Mouse (Mus musculus): ENCODE data around the gene Nipa2. TPM values are rescaled to one million over a fixed set of nuclear protein-coding genes. Genes with fewer than 3 reads are reported as not detected.

Gene Nipa2
- 10 to 100 TPM; 34.6 to 35.8 TPM for total RNA-seq (2021)
- long read RNA-seq, experiment 1, transcript Nipa2-201 (7 exons, 3,197 nt) = major isoform, 9 of 14 reads
- long read RNA-seq, experiment 1, partial matches to known transcripts = 0 of 14 reads
- long read RNA-seq, experiment 1, other reads (novel, unspliced or antisense) = 2 of 14 reads
- long read RNA-seq, experiment 2, transcript Nipa2-201 (7 exons, 3,197 nt) = major isoform, 13 of 21 reads
- long read RNA-seq, experiment 2, partial matches to known transcripts = 0 of 21 reads
- long read RNA-seq, experiment 2, other reads (novel, unspliced or antisense) = 5 of 21 reads

- peak; percentile 97 for DNase-seq
Measured at GRCm38 (mm10) chr7:55962004-55962908, at the start of gene Nipa2. Gene Nipa2, minus strand, starts transcription at chr7:55962476.

GRCm38 (mm10) chr7:56011018-56011333 is 48.7 kb upstream of the Nipa2 start:
- DNase-seq = no peak

- DNase-seq = no peak
Measured at GRCm38 (mm10) chr7:56010318-56011017, 48.2 kb upstream of the Nipa2 start.

- no peak for DNase-seq
Measured at GRCm38 (mm10) chr7:55998997-55999396, 36.7 kb upstream of the Nipa2 start.

GRCm38 (mm10) chr7:55995013-55995412 is 32.7 kb upstream of the Nipa2 start:
- DNase-seq = no peak

GRCm38 (mm10) chr7:55991858-55992257 is 29.6 kb upstream of the Nipa2 start:
- DNase-seq = no peak

- DNase-seq = no peak
Measured at GRCm38 (mm10) chr7:55991129-55991528, 28.9 kb upstream of the Nipa2 start.

GRCm38 (mm10) chr7:55986526-55987214 is 24.4 kb upstream of the Nipa2 start:
- DNase-seq = peak; percentile 85

GRCm38 (mm10) chr7:55984754-55985153 is 22.5 kb upstream of the Nipa2 start:
- DNase-seq = no peak

GRCm38 (mm10) chr7:55983107-55983506 is 20.8 kb upstream of the Nipa2 start:
- no peak for DNase-seq

GRCm38 (mm10) chr7:55982010-55982700 is 19.9 kb upstream of the Nipa2 start:
- no peak for DNase-seq

- DNase-seq = no peak
Measured at GRCm38 (mm10) chr7:55981511-55981910, 19.2 kb upstream of the Nipa2 start.

- DNase-seq = no peak
Measured at GRCm38 (mm10) chr7:55974429-55974828, 12.2 kb upstream of the Nipa2 start.

GRCm38 (mm10) chr7:55969415-55969814 is 7.1 kb upstream of the Nipa2 start:
- DNase-seq = no peak

GRCm38 (mm10) chr7:55968258-55968901 is 6.1 kb upstream of the Nipa2 start:
- no peak for DNase-seq

GRCm38 (mm10) chr7:55966866-55967460 is 4.7 kb upstream of the Nipa2 start:
- DNase-seq = no peak

GRCm38 (mm10) chr7:55960506-55960905 is 1.8 kb downstream of the Nipa2 start:
- DNase-seq = no peak

GRCm38 (mm10) chr7:55959801-55960200 is 2.5 kb downstream of the Nipa2 start:
- DNase-seq = no peak

- DNase-seq = no peak
Measured at GRCm38 (mm10) chr7:55957916-55958315, 4.4 kb downstream of the Nipa2 start.

- no peak for DNase-seq
Measured at GRCm38 (mm10) chr7:55957178-55957577, 5.1 kb downstream of the Nipa2 start.

- no peak for DNase-seq
Measured at GRCm38 (mm10) chr7:55956054-55956453, 6.2 kb downstream of the Nipa2 start.
